Mouse (Mus musculus): ENCODE measurements at regions not wholly inside any gene's neighbourhood (a gene's known extent, or its start where the extent isn't known, plus 50 kb on each side); places are given as distances from the start of the nearest gene placed in this dataset.
A peak's percentile ranks its signal among the peaks of the same experiment; 100 is the strongest.

DNA sequence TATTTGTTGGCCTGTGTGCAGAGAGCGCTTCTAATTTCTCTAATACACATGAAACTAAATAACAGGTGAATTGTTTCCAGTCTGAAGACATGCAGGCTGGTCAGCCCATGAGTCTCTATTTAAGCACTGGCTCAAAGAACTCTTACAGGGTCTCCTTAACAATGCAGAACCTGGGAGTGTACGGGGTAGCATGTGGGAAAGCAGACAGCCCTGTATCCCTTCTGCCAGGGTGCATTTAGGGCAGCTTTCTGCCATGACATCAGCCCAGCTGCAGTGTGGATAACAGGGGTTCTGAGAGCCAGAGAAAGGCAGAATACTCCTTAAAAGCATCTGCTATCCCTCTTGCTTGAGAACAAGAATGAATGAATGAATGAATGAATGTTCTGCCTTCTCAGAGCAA lies 164.7 kb downstream of the Grb14 start:
- no peak for DNase-seq (ENCODE audit: low spot score)

GRCm38 (mm10) chr2:64853918-64854317 lies 170.9 kb downstream of the Grb14 start:
- peak; percentile 75 for DNase-seq (ENCODE audit: low spot score)

DNA sequence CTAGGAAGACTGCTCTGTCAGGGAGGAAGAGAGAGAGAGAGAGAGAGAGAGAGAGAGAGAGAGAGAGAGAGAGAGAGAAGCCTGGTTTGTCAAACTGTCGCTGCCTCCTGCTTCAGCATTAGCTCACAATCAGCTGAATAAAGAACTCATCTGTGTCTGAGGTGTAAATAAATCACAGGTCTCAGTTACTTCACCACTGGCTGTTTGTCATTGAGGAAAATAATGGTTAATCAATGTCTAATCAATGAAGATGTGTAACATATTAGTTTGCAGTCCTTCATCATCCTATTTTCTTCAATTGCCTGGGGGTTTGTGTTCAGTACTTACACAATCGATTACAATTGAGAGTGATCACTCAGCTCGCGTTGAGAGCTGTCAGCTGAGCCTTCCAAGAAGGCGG lies 171.9 kb downstream of the Grb14 start:
- no peak for DNase-seq (ENCODE audit: low spot score)

DNA sequence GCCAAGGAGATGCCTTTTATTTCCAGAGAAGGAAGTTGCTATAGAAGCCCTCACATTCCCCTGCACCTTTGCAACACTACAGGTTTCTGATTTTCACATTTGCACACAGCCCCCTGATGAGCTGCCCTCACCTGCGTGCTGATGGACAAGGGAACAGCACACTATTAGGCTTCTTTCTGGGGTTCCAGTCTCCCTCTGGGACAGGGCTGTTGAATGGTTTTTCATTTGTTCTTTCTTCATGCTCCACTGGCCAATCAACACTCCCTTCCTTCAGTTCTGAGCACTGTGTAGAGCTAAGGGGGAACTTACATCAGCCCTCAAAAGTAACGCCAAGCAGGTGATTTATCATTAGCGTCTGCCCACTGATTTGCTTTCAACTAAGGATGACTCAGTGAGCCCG lies 173.7 kb downstream of the Grb14 start:
- DNase-seq (ENCODE audit: low spot score), result no peak

GRCm38 (mm10) chr2:64850656-64851055 lies 174.1 kb downstream of the Grb14 start:
- DNase-seq (ENCODE audit: low spot score), result no peak

GRCm38 (mm10) chr2:64824494-64824893 lies 200.3 kb downstream of the Grb14 start:
- DNase-seq (ENCODE audit: low spot score), result no peak

GRCm38 (mm10) chr2:64823905-64824304 lies 200.9 kb downstream of the Grb14 start:
- DNase-seq (ENCODE audit: low spot score), result no peak

DNA sequence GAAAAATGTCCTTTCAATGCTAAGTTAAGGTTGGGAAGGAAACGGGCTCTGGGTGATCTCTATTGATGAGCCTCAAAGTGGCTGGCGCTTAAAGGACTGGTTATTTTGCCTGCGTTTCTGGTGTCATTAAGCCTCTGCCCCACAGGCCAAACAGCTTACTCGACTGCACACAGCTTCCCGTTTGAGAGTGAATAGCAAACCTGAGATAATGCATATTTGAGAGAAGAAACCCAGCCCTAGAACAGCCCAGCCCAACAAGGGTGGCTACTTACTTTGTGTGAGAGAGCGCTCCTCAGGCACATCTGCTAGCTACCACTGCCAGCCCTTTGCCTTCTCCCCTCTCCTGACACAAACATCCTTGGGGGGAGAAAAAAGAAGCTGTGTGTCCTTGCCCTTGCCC lies 201.7 kb downstream of the Grb14 start:
- no peak for DNase-seq (ENCODE audit: low spot score)

DNA sequence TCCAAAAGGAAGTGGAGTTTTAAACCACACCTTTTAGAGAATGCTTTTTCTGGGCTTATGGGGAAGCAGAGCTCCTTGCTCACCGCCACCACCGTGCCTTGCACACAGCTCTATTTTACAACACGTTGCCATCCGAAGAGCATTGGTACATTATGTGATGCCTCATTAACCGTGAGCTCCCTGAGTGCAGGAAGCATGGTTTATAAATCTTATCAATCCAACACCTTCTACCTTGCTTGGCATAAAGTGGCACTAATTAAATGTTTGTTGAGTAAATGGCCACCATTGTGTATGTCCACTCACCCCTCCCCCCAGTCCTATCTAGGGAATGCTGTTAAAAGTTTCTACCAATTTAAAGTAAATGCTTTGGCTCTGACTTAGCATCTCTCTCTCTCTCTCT lies 206.6 kb downstream of the Grb14 start:
- DNase-seq (ENCODE audit: low spot score), result no peak
